Mouse (Mus musculus) kidney, adult 11 months (tissue): Measurements from ENCODE around the gene Gmnc.

Experiments
- DNase-seq: peaks from one replicate; pipeline ENCODE4 v3.0.0; 2022

Gmnc gene

GRCm38 (mm10) chr16:26991477-26992300 lies at the start of gene Gmnc:
TSS of gene Gmnc (minus strand) at chr16:26991652.
- no peak for DNase-seq

GRCm38 (mm10) chr16:27027281-27027680 lies 35.8 kb upstream of the Gmnc start:
- no peak for DNase-seq

- DNase-seq = no peak
Measured at GRCm38 (mm10) chr16:27026226-27026625, 34.8 kb upstream of the Gmnc start.

GRCm38 (mm10) chr16:27022746-27023145 lies 31.3 kb upstream of the Gmnc start:
- DNase-seq = no peak

- DNase-seq = no peak
Measured at GRCm38 (mm10) chr16:27017309-27017708, 25.9 kb upstream of the Gmnc start.

- no peak for DNase-seq
Measured at GRCm38 (mm10) chr16:27002714-27003113, 11.3 kb upstream of the Gmnc start.

GRCm38 (mm10) chr16:26999563-26999962 lies 8.1 kb upstream of the Gmnc start:
- no peak for DNase-seq

GRCm38 (mm10) chr16:26989415-26990315 lies 1.8 kb downstream of the Gmnc start:
- no peak for DNase-seq

- DNase-seq = no peak
Measured at GRCm38 (mm10) chr16:26988188-26988587, 3.3 kb downstream of the Gmnc start.

- no peak for DNase-seq
Measured at GRCm38 (mm10) chr16:26985796-26986195, 5.7 kb downstream of the Gmnc start.

GRCm38 (mm10) chr16:26982112-26982511 lies 9.3 kb downstream of the Gmnc start:
- no peak for DNase-seq

- DNase-seq = peak; percentile 11
Measured at GRCm38 (mm10) chr16:26967967-26968366, 23.5 kb downstream of the Gmnc start.

- peak; percentile 8 for DNase-seq
Measured at GRCm38 (mm10) chr16:26966830-26967229, 24.6 kb downstream of the Gmnc start.

- no peak for DNase-seq
Measured at GRCm38 (mm10) chr16:26961971-26962370, 29.5 kb downstream of the Gmnc start.

GRCm38 (mm10) chr16:26951601-26952000 lies 39.9 kb downstream of the Gmnc start:
- DNase-seq = no peak

GRCm38 (mm10) chr16:26950209-26950608 lies 41.2 kb downstream of the Gmnc start:
- no peak for DNase-seq

- DNase-seq = no peak
Measured at GRCm38 (mm10) chr16:26903968-26904367, 87.5 kb downstream of the Gmnc start.

- no peak for DNase-seq
Measured at GRCm38 (mm10) chr16:26901471-26901870, 90.0 kb downstream of the Gmnc start.

GRCm38 (mm10) chr16:26886337-26886736 lies 105.1 kb downstream of the Gmnc start:
- no peak for DNase-seq

GRCm38 (mm10) chr16:26876885-26877284 lies 114.6 kb downstream of the Gmnc start:
- no peak for DNase-seq
